Mouse (Mus musculus) liver, embryonic 11.5 days (tissue): ENCODE data around the gene Pcsk5. TPM values are rescaled to one million over a fixed set of nuclear protein-coding genes. Genes with fewer than 3 reads are reported as not detected.

ENCODE experiments used
- ATAC-seq: fragments of 200-750 bp; cut with Nextera tagmentation; replicated peaks from 2 replicates; pipeline ENCODE4 v1.8.0; 2017; ENCODE audit warnings: moderate number of reproducible peaks, mild to moderate bottlenecking, moderate TSS enrichment, moderate library complexity; ENCODE audit not compliant: low FRiP score
- DNase-seq: peaks from one replicate; pipeline ENCODE4 v3.0.0-alpha.2; 2017; ENCODE audit warnings: low spot score
- H3K27ac ChIP-seq: fragments of 300-500 bp; sonication (generic); 2 replicates; pipeline ENCODE4 v1.5.1; 2014; ENCODE audit warnings: mild to moderate bottlenecking, low read depth, low read length, control low read depth
- H3K27me3 ChIP-seq: fragments of 300-500 bp; sonication (generic); replicated peaks from 2 replicates; pipeline ENCODE4 v1.6.1; 2014; ENCODE audit warnings: low read length, mixed read lengths; ENCODE audit not compliant: control insufficient read depth, insufficient read depth
- H3K36me3 ChIP-seq: fragments of 300-500 bp; sonication (generic); 2 replicates; pipeline ENCODE4 v1.6.1; 2014; ENCODE audit warnings: mild to moderate bottlenecking, low read length, moderate library complexity, mixed read lengths; ENCODE audit not compliant: control insufficient read depth, insufficient read depth
- H3K4me1 ChIP-seq: fragments of 300-500 bp; sonication (generic); replicated peaks from 2 replicates; pipeline ENCODE4 v1.6.1; 2014; ENCODE audit warnings: low read length, mixed read lengths; ENCODE audit not compliant: control insufficient read depth, insufficient read depth
- H3K4me2 ChIP-seq: fragments of 300-500 bp; sonication (generic); 2 replicates; pipeline ENCODE4 v1.6.1; 2014; ENCODE audit warnings: mild to moderate bottlenecking, control low read depth, moderate library complexity
- H3K4me3 ChIP-seq: fragments of 300-500 bp; sonication (generic); 2 replicates; pipeline ENCODE4 v1.5.1; 2014; ENCODE audit warnings: low read depth, low read length, control low read depth
- H3K9ac ChIP-seq: fragments of 300-500 bp; sonication (generic); 2 replicates; pipeline ENCODE4 v1.6.1; 2014; ENCODE audit warnings: low read depth, low read length, control low read depth
- H3K9me3 ChIP-seq: fragments of 300-500 bp; sonication (generic); 2 replicates; pipeline ENCODE4 v1.6.1; 2016; ENCODE audit warnings: low read length, inconsistent platforms, mixed read lengths; ENCODE audit not compliant: control insufficient read depth
- WGBS: fragments of 180-500 bp; shearing (Covaris S2); extraction: QIAGEN DNeasy Blood & Tissue Kit; methylation state at CpG from one replicate; pipeline ENCODE4 v1.1.7; 2014; 5-methylcytosine and 5-hydroxymethylcytosine counted together
- polyA plus RNA-seq: library from polyadenylated mRNA; unstranded; fragments of >200 nt; fragmentation: Nextera tagmentation; extraction: Ambion mirVana; gene quantifications from 2 replicates; pipeline ENCODE4 v1.2.1, GENCODE M21; 2014

The Pcsk5 gene
- polyA plus RNA-seq, 1 experiment from 2014 or later = 4.8 TPM

DNA sequence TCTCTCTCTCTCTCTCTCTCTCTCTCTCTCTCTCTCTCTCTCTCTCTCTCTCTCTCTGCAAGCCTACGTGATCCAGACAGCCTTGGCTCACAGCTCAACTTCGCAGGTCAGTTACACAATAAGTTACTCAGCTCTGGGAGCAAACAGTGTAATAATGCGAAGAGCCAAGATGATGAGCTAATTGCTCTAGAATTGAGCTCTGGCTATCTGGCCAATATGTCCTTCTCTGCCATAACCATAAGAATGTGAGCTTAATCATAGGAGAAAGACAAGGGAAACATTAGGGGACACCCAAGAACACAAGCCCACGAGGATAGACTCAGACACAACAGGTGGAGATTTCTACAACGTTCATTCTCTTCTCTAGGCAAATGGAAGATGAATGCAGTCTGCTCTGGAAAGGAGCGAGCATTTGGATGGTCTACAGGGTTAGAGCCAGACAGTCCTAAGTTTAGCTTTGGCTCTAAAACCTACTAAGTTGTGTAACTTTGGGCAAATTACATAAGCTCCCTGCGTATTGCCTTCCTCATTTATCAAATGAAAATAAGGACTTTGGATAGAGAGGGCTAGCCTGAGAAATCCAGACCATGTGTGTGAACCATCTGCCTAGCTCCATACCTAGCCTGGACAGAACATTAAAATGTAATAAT, 338.7 kb downstream of the Pcsk5 start:
- Histone ChIP-seq H3K4me2 (no peak overlapping the region), H3K27ac (no peak overlapping the region), H3K36me3 (no peaks in the 10 kb centered on the region), H3K9me3 (no peaks in the 10 kb centered on the region), H3K4me3 (no peak overlapping the region), H3K27me3 (no peaks in the 10 kb centered on the region), H3K4me1 (no peaks in the 10 kb centered on the region), H3K9ac (no peak overlapping the region)
- no peak for DNase-seq
- ATAC-seq = no peak
- WGBS = 79% methylated on average over 7 of the region's 7 CpGs

DNA sequence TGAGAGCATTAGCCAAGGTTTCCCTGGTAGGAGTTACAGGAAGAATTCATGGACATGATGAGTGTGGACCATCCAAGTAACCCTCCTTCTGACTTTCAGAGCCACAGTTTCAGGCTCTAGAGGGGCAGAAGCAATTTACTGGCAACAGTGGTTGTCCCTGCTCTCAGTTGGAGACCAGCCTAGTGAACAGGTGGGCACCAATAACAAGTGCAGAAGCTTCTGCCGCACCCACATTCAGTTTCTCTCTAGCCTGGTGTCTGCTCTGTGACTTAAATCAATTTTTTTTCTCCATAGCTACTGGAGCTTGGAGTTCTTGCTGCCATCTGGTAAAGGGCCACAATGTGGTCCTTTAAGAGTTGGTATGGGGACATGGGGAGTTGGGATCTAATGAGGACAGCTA, 341.3 kb downstream of the Pcsk5 start:
- Histone ChIP-seq H3K9me3 (no peaks in the 10 kb centered on the region), H3K36me3 (no peaks in the 10 kb centered on the region), H3K27ac (no peak overlapping the region), H3K9ac (no peak overlapping the region), H3K4me1 (no peaks in the 10 kb centered on the region), H3K4me3 (no peak overlapping the region), H3K27me3 (no peaks in the 10 kb centered on the region), H3K4me2 (no peak overlapping the region)
- ATAC-seq = no peak
- DNase-seq = no peak
- WGBS = 95% methylated on average over 1 of the region's 1 CpGs

DNA sequence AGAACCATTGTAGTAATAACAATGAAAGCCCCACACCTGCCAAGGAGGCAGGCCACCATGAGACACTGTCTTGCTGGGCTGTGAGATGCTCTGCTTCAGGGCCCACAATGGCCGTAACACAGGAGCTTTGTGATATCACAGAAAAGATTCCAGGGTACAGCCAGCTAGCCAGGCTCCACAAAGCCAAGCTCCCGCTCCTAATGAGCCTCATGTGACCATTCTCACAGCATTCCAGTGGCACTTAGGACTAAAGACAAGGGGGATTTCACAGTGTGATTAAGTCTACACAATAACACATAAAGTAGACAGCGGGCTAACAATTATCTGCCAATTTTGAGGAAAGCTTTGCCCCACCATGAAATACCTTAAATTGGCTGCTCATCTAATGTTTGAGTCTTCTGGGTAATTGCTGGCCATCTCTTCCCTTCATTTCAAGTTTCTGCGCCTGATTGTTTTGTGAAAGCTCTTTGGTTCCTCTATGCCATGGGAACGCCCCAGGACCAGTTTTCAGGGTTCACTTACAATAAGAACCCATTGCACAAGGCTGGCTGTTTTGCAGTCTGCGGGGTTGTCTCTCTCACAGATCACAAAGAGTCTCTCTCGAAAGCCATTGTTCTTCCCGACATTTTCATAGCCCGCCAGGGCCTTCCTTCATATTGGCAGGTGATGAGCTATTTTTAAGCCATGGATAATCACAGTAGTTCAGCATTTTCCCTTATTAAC, 345.4 kb downstream of the Pcsk5 start:
- Histone ChIP-seq H3K9me3 (no peaks in the 10 kb centered on the region), H3K27me3 (no peaks in the 10 kb centered on the region), H3K9ac (no peak overlapping the region), H3K4me2 (no peak overlapping the region), H3K4me1 (no peaks in the 10 kb centered on the region), H3K27ac (no peak overlapping the region), H3K36me3 (no peaks in the 10 kb centered on the region), H3K4me3 (no peak overlapping the region)
- WGBS = 87% methylated on average over 9 of the region's 9 CpGs
- DNase-seq (no peak), ATAC-seq (no peak)

- H3K4me2 ChIP-seq = no peak overlapping the region
- H3K36me3 ChIP-seq = no peaks in the 10 kb centered on the region
- 82% methylated on average over 3 of the region's 3 CpGs for WGBS
- H3K4me1 ChIP-seq = no peaks in the 10 kb centered on the region
- ATAC-seq (no peak), DNase-seq (no peak)
- H3K4me3 ChIP-seq = no peak overlapping the region
- no peaks in the 10 kb centered on the region for H3K9me3 ChIP-seq
- H3K27me3 ChIP-seq = no peaks in the 10 kb centered on the region
- H3K27ac ChIP-seq = no peak overlapping the region
- no peak overlapping the region for H3K9ac ChIP-seq
Observed at GRCm38 (mm10) chr19:17491322-17491721, 346.1 kb downstream of the Pcsk5 start.

- DNase-seq (no peak), ATAC-seq (no peak)
- H3K9me3 ChIP-seq = no peaks in the 10 kb centered on the region
- no peak overlapping the region for H3K27ac ChIP-seq
- WGBS = 50% methylated on average over 3 of the region's 3 CpGs
- H3K4me3 ChIP-seq = no peak overlapping the region
- H3K27me3 ChIP-seq = no peaks in the 10 kb centered on the region
- no peak overlapping the region; the same call in 1 of the 2 replicates for H3K4me2 ChIP-seq
- H3K4me1 ChIP-seq = no peaks in the 10 kb centered on the region
- H3K9ac ChIP-seq = no peak overlapping the region
- H3K36me3 ChIP-seq = no peaks in the 10 kb centered on the region
Observed at GRCm38 (mm10) chr19:17489866-17490141, 347.6 kb downstream of the Pcsk5 start.

GRCm38 (mm10) chr19:17489041-17489865, 348.2 kb downstream of the Pcsk5 start:
- DNase-seq (no peak), ATAC-seq (no peak)
- no peak overlapping the region for H3K4me3 ChIP-seq
- H3K4me1 ChIP-seq = no peaks in the 10 kb centered on the region
- no peak overlapping the region for H3K27ac ChIP-seq
- H3K9me3 ChIP-seq = no peaks in the 10 kb centered on the region
- H3K9ac ChIP-seq = no peak overlapping the region
- no peaks in the 10 kb centered on the region for H3K27me3 ChIP-seq
- no peaks in the 10 kb centered on the region for H3K36me3 ChIP-seq
- H3K4me2 ChIP-seq = no peak overlapping the region
- 68% methylated on average over 17 of the region's 17 CpGs for WGBS

DNA sequence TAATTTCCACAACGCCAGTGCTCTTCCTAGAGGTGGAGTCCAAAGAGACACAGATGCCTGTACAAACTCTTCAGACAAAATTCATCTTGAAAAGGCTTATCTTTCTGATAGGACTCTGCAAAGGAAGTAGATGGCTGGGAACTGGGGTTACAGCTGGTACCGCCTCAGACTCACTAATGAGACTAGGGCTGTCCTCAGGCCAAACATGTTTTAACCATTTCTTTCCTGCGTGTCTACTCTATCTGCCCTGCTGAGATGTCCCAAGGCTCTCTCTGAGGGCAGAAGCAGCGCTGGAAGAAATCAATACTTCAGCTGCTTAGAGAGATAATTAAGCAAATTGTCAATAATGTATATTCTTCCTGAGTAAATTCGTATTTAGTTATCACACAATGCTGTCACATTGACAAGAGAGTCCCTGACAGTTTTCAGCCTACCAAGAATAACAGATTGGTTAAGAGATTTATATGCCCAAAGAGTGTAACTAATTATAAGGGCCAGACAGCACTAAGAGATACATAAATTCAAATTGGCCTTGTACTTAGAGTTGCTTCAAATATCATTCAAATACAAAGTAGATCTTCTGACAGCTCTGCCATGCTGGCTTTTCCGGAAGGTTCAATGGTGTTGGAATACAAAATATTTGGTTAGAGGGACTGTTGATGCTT, 355.2 kb downstream of the Pcsk5 start:
- Histone ChIP-seq H3K4me3 (no peak overlapping the region), H3K4me2 (no peak overlapping the region), H3K36me3 (no peaks in the 10 kb centered on the region), H3K9me3 (no peaks in the 10 kb centered on the region), H3K9ac (no peak overlapping the region), H3K27me3 (no peaks in the 10 kb centered on the region), H3K4me1 (no peaks in the 10 kb centered on the region), H3K27ac (no peak overlapping the region)
- DNase-seq (no peak), ATAC-seq (no peak)
- WGBS = 55% methylated on average over 6 of the region's 6 CpGs

DNA sequence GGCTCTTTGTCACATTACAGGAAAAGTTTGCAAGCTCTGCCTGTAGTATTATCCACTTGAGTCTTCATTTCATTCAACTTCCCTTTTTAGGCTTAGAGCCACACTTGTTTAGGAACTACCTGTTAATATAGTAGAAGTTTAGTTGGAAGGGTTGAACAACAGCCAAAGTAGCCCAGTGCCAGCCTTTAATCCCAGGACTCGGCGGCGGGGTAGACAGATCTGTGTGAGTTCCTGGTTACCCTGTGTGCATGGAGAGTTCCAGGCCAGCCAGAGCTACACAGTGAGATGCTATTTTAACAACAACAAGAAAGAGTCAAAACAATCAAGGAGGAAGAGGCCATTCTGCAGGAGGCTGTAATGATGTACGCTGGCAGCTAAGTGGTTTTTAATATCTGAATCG, 358.0 kb downstream of the Pcsk5 start:
- H3K4me1 ChIP-seq = no peaks in the 10 kb centered on the region
- no peak overlapping the region for H3K27ac ChIP-seq
- no peak overlapping the region for H3K4me3 ChIP-seq
- WGBS = 89% methylated on average over 5 of the region's 5 CpGs
- H3K9ac ChIP-seq = no peak overlapping the region
- H3K27me3 ChIP-seq = no peaks in the 10 kb centered on the region
- DNase-seq (no peak), ATAC-seq (no peak)
- H3K4me2 ChIP-seq = no peak overlapping the region
- H3K36me3 ChIP-seq = no peaks in the 10 kb centered on the region
- H3K9me3 ChIP-seq = no peaks in the 10 kb centered on the region
